Mouse (Mus musculus): ENCODE data around the gene Qk.

- TF ChIP-seq POLR2AphosphoS5 (IDR thresholded peaks at IDR 0.05; ENCODE audit: borderline replicate concordance, low read depth, low read length) (no peak), USF1 (IDR thresholded peaks at IDR 0.05; ENCODE audit: low read depth, low read length) (no peak), CTCF (IDR thresholded peaks at IDR 0.05 in 2 of 3, conservative IDR thresholded peaks at IDR 0.05 in 1 of 3; ENCODE audit: control insufficient read depth in 1 of 3, insufficient read depth in 1 of 3, low read depth in 2 of 3, low read length in 3 of 3, poor library complexity in 1 of 3, severe bottlenecking in 1 of 3) (no peak), GABPA (IDR thresholded peaks at IDR 0.05; ENCODE audit: low read depth, low read length) (no peak), ZC3H11A (IDR thresholded peaks at IDR 0.05; ENCODE audit: low read depth, low read length) (no peak), POLR2A (IDR thresholded peaks at IDR 0.05; ENCODE audit: control insufficient read depth in 1 of 2, insufficient read depth in 1 of 2, low read depth in 1 of 2, low read length in 2 of 2, poor library complexity in 1 of 2) (no peak), E2F4 (IDR thresholded peaks at IDR 0.05; ENCODE audit: borderline replicate concordance, low read depth, low read length) (no peak), RAD21 (IDR thresholded peaks at IDR 0.05; ENCODE audit: low read depth, low read length) (no peak), ELF1 (IDR thresholded peaks at IDR 0.05; ENCODE audit: low read depth, low read length) (no peak), MAX (IDR thresholded peaks at IDR 0.05; ENCODE audit: low read length) (no peak), MAFK (IDR thresholded peaks at IDR 0.05; ENCODE audit: borderline replicate concordance, low read depth, low read length) (no peak), RCOR1 (IDR thresholded peaks at IDR 0.05; ENCODE audit: low read depth, low read length) (no peak), JUND (IDR thresholded peaks at IDR 0.05; ENCODE audit: low read depth, low read length) (no peak)
Observed at GRCm38 (mm10) chr17:10336558-10336957, 16.9 kb upstream of the Qk start.

Data from MEL (cell line).